Mouse (Mus musculus) urinary bladder, postnatal 10 days (tissue): Measurements from ENCODE around the gene Ghrhr.

Source experiments
- DNase-seq: peaks from one replicate; pipeline ENCODE4 v3.0.0; 2022; ENCODE audit warnings: low spot score

The Ghrhr gene

GRCm38 (mm10) chr6:55353711-55354445 lies 22.2 kb upstream of the Ghrhr start:
- DNase-seq: no peak

DNA sequence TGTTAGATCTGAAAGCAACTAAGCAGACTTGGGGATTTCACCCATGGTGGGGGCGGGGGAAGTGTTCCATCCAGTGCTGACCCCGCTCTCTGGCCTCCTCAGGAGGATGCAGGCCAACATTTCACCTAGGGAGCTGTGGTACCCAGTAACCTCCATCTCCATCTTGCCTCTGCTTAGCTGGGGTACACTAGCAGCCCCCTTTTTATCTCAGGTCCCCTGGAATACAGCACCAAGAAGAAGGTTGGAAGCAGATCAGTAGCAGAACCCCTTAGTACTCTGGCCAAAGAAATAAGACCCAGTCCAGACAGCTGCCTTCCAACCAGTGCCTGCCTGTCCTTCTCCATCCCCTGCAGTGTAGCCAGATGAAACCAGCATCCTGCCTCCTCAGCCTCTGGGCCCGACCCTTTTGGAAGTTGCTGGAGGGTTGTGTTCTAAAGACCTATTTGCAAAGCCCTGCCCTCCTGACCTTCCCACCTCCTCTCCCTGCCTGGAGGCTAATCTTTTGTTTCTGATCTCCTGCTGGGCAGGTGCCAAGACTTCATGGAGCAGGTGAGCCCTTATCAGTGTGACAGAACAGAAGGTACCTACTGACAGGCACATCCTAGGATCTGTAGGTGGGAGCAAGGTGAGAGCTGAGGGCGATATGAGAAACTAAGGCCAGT lies 21.5 kb upstream of the Ghrhr start:
- DNase-seq: no peak

DNA sequence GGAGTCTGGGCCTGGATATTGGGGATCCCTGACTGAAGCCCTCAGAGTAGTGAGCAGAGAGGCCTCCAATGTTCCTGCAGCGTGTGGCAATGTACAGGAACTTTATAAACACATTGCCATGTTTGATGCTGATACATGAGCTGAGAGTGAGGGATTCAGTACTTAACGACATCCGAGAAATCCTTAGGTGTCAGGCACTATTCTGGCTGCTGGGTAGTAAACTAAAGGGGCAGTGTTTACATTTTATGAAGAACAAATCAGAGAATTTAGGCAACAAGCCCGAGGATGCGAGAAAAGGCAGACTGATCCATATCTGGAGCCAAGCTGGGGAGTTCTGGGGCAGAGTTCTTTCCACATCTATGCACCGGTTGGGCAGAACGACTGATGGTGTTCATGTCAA lies 20.5 kb upstream of the Ghrhr start:
- DNase-seq: no peak

- DNase-seq: no peak
These were observed 19.9 kb upstream of the Ghrhr start for GRCm38 (mm10) chr6:55356017-55356703.

DNA sequence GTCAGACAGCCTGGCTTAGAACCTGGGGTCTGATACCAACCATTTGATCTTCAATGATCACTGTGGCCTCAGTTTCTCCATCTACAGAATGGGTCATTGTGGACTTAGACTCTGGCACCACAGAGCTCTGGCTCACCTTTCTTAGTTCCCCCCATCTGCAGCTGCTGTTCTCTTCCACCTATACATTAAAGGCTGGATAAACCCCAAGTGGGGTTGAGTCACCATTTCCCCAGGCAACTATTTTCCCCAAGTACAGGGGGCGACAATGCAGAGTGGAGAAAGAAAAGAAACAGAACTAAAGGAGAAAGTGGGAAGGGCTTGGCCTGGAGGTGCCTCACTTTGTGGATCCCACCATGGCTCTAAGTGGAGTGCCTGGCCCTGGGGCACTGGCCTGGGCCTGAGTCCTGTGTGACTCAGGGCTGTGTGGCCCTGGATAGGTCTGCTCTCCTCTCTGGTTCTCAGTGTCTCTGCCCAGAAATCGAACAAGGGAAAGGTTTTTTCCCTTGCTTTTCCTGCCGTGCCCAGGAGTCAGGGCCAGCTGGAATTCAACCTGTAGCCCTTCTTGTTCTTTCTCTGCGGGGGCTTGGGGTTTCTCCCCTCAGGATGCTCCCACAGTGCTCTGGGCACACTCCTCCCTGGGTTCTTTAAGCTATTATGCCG lies 19.0 kb upstream of the Ghrhr start:
- DNase-seq: no peak

GRCm38 (mm10) chr6:55357636-55358031 lies 18.5 kb upstream of the Ghrhr start:
- no peak for DNase-seq

GRCm38 (mm10) chr6:55358731-55359143 lies 17.4 kb upstream of the Ghrhr start:
- no peak for DNase-seq

DNA sequence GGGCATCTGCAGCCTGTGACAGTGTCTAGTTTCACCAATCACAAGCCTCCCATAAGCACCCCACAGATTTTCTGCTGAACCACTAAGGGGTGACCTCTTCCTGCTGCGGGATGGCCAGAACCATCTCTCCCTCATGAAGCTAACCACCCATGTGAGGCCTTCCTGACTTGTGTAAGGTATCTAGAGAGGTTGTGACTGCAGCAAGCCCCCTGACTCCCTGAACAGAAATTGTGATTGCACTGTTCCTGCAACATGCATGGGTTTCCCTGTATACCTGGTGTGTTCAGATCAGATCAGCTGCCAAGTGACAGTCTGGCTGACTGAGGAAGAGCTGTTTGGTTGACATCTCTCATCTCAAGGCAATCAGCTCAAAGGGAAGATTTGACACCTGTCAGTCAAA lies 13.4 kb upstream of the Ghrhr start:
- DNase-seq: no peak

GRCm38 (mm10) chr6:55367126-55367525 lies 9.0 kb upstream of the Ghrhr start:
- DNase-seq: no peak

GRCm38 (mm10) chr6:55370831-55371230 lies 5.3 kb upstream of the Ghrhr start:
- no peak for DNase-seq

- DNase-seq: no peak
These were observed 416 bp downstream of the Ghrhr start for GRCm38 (mm10) chr6:55376511-55376910.

DNA sequence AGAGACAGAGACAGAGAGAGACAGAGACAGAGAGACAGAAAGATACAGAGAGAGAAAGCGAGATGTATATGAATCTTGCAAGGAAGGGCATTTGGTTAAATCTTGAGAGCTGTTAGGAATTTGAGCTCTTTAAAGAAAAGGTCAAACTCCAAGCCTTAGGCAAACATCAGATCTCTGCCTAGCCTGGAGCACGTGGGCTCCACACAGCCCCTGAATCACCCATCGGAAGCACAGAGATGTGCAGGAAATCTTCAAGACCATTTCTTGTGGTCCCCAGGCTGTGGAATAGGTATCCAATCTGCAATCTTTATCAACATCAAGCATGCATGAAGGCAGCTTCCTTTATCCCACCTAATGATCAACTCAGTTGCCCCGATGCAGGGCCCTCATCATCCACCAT lies 1.4 kb downstream of the Ghrhr start:
- no peak for DNase-seq

DNA sequence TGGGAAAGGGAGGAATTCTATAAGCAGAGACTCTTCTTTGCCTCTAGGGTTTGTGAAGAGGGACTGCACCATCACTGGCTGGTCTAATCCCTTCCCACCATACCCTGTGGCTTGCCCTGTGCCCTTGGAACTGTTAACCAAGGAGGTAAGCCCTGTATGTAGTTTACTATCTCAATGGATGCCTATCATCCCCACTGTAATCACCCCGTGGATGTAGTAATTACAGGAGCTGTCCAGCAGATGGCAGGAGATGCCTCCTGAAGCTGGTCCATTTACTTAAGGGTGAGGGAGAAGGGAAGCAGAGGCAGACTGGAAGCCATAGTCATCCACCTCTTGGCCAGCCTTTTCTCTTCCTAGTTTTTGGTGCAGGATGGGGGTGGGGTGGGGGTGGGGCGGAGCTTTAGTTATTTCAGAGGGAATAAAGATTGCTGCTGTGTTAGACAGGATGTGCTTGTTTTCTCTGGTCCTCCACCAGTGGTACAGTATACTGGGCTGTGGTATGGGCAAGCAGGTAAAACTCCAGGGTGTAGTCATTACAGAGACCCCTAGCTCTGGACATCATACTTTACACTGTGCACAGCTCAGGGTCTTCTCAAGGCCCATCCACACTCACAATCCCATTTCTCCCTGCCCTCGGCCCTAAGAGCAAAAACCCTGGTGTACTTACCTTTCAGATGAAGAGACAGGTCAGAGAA lies 3.7 kb downstream of the Ghrhr start:
- no peak for DNase-seq

DNA sequence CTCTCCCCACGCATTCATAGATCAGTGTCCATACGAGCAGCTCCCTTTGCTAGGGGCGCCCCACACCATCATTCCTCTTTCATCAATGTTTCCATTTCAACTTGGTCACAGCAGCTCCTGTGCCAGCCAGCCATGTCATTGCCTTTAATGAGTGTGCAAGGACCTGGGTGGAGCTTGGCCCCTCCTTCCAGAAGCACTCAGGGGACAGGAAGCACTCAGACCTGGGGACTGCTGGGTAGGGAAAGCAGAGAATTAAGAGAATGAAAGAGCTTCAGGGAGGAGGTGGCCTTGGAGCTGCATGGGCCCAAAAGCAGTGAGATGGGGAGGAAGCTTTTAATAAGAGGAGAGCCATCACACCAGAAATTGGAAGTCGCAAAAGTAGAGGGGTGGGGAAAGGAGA lies 5.9 kb downstream of the Ghrhr start:
- no peak for DNase-seq

- no peak for DNase-seq
These were observed 7.8 kb downstream of the Ghrhr start for GRCm38 (mm10) chr6:55383897-55384296.

- DNase-seq: no peak
These were observed 8.4 kb downstream of the Ghrhr start for GRCm38 (mm10) chr6:55384356-55384951.

DNA sequence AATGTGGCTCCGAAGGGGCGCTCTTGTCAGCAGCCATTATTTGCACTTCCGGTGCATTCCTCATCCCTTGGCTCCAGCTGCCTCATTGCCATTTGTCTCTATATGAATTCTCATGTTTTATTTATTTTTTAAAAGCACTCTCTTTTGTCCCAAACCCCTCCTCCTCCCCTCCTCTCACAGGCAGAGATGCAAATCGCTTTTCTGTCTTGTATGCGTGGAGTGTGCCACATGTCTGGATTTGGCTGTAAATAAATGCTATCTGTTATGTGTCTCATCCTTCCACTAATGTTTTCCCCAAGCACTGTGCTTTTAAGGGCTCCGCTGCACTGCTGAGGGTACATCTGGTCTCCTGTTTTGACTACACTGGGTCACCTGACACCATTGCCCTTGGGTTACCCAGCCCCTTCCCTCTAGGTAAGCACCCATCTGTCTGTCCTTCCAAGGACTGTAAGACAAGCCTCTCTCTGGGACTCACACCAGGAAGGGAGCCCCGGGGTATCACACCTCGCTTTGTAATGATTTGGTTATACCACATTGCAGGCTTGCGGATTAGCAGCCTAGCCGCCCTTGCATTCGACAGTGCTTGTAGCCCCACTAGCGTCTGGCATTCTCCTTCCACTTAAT lies 12.6 kb downstream of the Ghrhr start:
- DNase-seq: no peak

DNA sequence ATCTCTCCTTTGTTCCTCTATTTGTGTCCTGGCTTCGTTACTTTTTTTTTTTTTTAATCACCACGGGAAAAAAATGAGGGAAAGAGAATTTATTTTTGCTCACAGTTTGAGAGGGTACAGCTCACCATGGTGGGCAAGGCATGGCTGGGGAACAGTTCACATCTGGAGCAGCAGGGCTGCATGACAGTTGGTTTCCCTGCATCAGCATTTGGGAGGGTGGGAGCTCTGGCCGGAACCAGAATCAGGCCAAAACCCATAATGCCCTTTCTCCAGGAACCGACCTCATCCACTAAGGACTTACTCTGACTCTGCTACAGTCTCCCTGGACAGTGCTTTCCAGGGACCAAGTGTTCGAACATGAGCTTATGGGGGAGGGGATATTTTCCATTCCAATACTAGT lies 13.2 kb downstream of the Ghrhr start:
- DNase-seq: no peak

DNA sequence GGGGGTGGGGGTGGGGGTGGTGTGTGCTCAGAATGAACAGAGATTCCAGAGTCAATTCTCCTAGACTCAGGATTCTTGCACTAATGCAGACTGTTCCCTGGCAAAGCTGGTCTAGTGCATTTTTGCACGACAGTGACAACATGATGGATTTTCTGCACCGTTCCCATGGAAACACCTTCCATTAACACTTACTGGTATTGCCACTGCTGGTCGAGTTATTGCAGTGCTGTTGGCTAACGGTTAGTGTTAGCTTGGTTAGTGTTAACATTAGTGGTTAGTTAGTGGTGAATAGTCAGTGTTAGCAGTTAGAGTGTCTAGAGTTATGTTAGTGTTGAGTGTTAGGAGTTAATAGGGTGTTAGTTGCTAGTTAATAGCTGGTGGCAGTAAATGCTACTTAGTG lies 15.7 kb downstream of the Ghrhr start:
- DNase-seq: no peak

DNA sequence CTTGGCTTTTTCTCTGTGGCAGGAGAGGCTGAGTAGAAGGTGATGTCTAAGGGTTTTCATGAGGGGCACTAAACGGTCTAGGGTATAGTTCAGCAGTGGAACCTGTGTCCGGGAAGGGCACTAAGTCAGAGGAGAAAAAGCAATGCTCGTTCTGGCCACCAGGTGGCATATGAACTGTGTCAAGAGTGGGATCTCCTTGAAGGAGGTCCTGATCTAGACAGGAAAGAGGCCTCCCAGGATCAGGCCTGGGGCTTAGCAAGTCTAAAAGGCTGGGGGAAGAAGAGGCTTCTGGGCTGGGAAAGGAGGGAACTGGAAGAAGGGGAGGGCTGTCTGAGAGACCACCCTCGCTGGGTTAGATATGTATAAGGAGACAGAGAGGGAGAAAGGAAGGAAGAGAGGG lies 16.4 kb downstream of the Ghrhr start:
- peak; percentile 38 for DNase-seq

DNA sequence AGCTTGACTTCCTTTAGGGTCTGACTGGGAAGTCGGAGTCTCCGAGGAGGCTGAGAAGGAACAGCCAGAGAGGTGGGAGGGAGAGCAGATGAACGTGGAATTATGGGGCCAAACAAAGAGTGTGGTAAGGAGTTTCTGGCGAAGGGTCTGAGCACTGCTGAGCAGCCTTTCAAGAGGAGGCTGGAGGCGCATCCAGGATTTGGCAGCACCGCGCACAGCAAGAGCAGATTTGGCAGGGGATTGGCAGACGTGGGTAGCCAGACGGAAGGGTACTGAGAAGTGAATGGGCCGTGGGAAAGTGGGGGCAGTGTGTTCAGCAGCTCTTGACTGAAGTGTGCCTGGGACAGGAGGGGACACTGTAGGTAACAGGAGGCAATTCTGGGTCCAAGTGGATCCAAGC lies 18.8 kb downstream of the Ghrhr start:
- DNase-seq: no peak
